Mouse (Mus musculus) adrenal gland, adult 2 months (tissue): ENCODE measurements around the gene Pacsin1. TPM values are rescaled to one million over a fixed set of nuclear protein-coding genes. Genes with fewer than 3 reads are reported as not detected.

ENCODE experiments used
- DNase-seq: peaks from one replicate; pipeline ENCODE4 v3.0.0; 2021
- long read RNA-seq: library from polyadenylated mRNA; stranded (forward); transcript quantifications from one replicate; pipeline ENCODE4 v2.0.0, GENCODE M21; 2021
- polyA plus RNA-seq: library from polyadenylated mRNA; depleted of rRNA; stranded (reverse); fragments of >200 nt; gene quantifications from 2 replicates; pipeline ENCODE4 v1.2.3, GENCODE M21; 2012; rRNA removed
- total RNA-seq, 2 experiments: library from RNA; stranded (reverse); gene quantifications; 2 replicates each; pipeline ENCODE4 v1.2.3; 2021

Gene Pacsin1
- total RNA-seq (1 to 10 TPM; 2.5 to 5.6 TPM), polyA plus RNA-seq (3.0 and 3.8 TPM in 2 replicates)
- long read RNA-seq, full-length matches to known transcripts: 5 of 6 reads
- long read RNA-seq, partial matches to known transcripts: 1 of 6 reads
- long read RNA-seq, other reads (novel, unspliced or antisense): 0 of 6 reads

GRCm38 (mm10) chr17:27655089-27656010 lies at the start of gene Pacsin1:
TSS of gene Pacsin1 (plus strand) at chr17:27655509.
- DNase-seq: peak; percentile 61

GRCm38 (mm10) chr17:27609576-27609975 lies 45.7 kb upstream of the Pacsin1 start:
- DNase-seq: no peak

GRCm38 (mm10) chr17:27610679-27611518 lies 44.4 kb upstream of the Pacsin1 start:
- no peak for DNase-seq

- DNase-seq: no peak
Observed at GRCm38 (mm10) chr17:27611519-27611884, 43.8 kb upstream of the Pacsin1 start.

- DNase-seq: no peak
Observed at GRCm38 (mm10) chr17:27611994-27612393, 43.3 kb upstream of the Pacsin1 start.

GRCm38 (mm10) chr17:27613016-27613415 lies 42.3 kb upstream of the Pacsin1 start:
- DNase-seq: no peak

GRCm38 (mm10) chr17:27615388-27615787 lies 39.9 kb upstream of the Pacsin1 start:
- DNase-seq: no peak

- no peak for DNase-seq
Observed at GRCm38 (mm10) chr17:27621161-27621560, 34.1 kb upstream of the Pacsin1 start.

- DNase-seq: peak; percentile 44
Observed at GRCm38 (mm10) chr17:27621705-27622531, 33.4 kb upstream of the Pacsin1 start.

GRCm38 (mm10) chr17:27622611-27623359 lies 32.5 kb upstream of the Pacsin1 start:
- peak; percentile 77 for DNase-seq

GRCm38 (mm10) chr17:27623360-27624326 lies 31.7 kb upstream of the Pacsin1 start, which contains the start of gene Nudt3:
TSS of gene Nudt3 (minus strand) at chr17:27623495.
- DNase-seq: peak; percentile 93

GRCm38 (mm10) chr17:27625455-27626251 lies 29.7 kb upstream of the Pacsin1 start:
- no peak for DNase-seq

- DNase-seq: no peak
Observed at GRCm38 (mm10) chr17:27626681-27627080, 28.6 kb upstream of the Pacsin1 start.

- DNase-seq: no peak
Observed at GRCm38 (mm10) chr17:27627451-27627850, 27.9 kb upstream of the Pacsin1 start.

- no peak for DNase-seq
Observed at GRCm38 (mm10) chr17:27628376-27628775, 26.9 kb upstream of the Pacsin1 start.

GRCm38 (mm10) chr17:27629249-27630020 lies 25.9 kb upstream of the Pacsin1 start:
- DNase-seq: peak; percentile 83

- DNase-seq: peak; percentile 93
Observed at GRCm38 (mm10) chr17:27634871-27635574, 20.3 kb upstream of the Pacsin1 start, which contains the start of gene RPS10-NUDT3. TSS of gene RPS10-NUDT3 (minus strand) at chr17:27635222.
